Mouse (Mus musculus) bone marrow, adult 2 months (tissue): ENCODE measurements at regions not wholly inside any gene's neighbourhood (a gene's known extent, or its start where the extent isn't known, plus 50 kb on each side); places are given as distances from the start of the nearest gene placed in this dataset.

Source experiments
- H3K27ac ChIP-seq: fragments of 200-500 bp; 2 replicates; pipeline ENCODE4 v1.5.1; 2012; ENCODE audit warnings: low read depth, mild to moderate bottlenecking, control low read depth, inconsistent platforms, low read length; ENCODE audit not compliant: control insufficient read depth, poor library complexity, insufficient read depth
- H3K4me1 ChIP-seq: fragments of 200-500 bp; 2 replicates; pipeline ENCODE4 v1.6.1; 2011; ENCODE audit warnings: low read length; ENCODE audit not compliant: control insufficient read depth, insufficient read depth
- H3K4me3 ChIP-seq: fragments of 200-500 bp; replicated peaks from 2 replicates; pipeline ENCODE3; 2011; ENCODE audit warnings: mild to moderate bottlenecking, low read depth, low read length, control low read depth; ENCODE audit not compliant: control insufficient read depth
- CTCF ChIP-seq: fragments of 200-500 bp; IDR thresholded peaks from 2 replicates; pipeline ENCODE4 v1.5.1; 2011; ENCODE audit warnings: low read length, control low read depth; ENCODE audit not compliant: control insufficient read depth, insufficient read depth
- POLR2A ChIP-seq: fragments of 200-500 bp; IDR thresholded peaks from 2 replicates; pipeline ENCODE4 v1.6.1; 2011; ENCODE audit warnings: low read depth, mild to moderate bottlenecking, control low read depth, low read length, borderline replicate concordance; ENCODE audit not compliant: control insufficient read depth
- WGBS: fragments of 180-500 bp; shearing (Covaris S2); methylation state at CpG from one replicate; pipeline ENCODE4 v1.1.7; 2018; 5-methylcytosine and 5-hydroxymethylcytosine counted together

DNA sequence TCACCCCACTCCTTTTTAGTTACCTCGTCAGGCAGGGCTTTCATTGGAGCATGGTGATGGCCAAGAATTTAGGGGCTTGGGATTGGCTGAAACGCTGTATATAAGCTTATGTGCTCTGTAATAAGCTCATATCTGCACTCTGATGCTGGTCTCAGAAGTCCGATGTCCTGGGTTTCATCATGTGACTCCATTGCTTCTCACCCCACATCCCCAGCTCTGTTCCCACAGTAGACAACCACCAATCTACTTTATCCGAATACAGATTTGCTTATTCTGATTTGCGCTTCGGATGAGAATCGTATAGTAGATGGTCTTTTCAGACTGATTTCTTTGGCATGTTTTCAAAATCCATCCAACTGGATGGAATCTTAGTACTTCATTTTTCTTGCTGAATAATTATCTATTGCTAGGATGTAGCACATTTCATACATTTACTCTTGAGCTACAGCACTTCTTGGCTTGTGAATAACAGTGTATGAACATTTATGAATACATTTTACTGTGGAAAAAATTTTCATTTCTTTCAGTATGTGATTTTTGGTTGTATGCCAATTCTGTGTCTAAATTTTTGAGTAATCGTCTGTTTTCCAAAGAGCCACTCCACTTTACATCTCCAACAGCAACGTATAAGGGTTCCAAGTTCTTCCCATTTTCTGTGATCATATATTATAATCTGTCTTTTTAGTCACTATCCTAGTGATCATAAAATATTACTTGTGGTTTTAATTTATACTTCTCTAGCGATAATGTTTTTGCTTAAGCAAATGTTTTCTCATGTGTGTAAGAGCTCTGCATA, 185.7 kb downstream of the Hace1 start:
- Histone ChIP-seq H3K4me3 (no peak overlapping the region), H3K4me1 (no peaks in the 10 kb centered on the region), H3K27ac (no peak overlapping the region)
- 78% methylated on average over 10 of the region's 10 CpGs for WGBS
- TF ChIP-seq POLR2A = no peak
- TF ChIP-seq CTCF = no peak

DNA sequence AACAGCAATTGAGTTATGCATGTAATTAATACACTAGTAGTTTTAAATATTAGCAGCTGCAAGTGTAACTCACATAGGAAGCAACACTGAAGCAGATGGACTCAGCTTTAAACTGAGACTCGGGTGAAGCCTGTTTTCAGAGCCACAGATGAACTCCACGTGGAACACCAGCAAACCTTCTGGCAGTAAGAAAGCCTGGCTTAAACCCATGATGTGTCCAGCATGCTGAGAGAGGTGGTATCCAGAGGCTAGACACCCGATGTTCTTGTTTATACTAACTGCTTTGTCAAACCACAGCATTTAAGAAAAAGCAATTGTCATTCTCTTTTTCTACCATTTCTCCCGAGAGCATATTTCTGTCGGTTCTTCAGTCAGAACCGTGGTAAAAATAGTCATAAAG, 202.1 kb downstream of the Hace1 start:
- TF ChIP-seq POLR2A (no peak), CTCF (no peak)
- WGBS = 62% methylated on average over 6 of the region's 6 CpGs
- no peak overlapping the region for H3K4me3 ChIP-seq
- no peak overlapping the region for H3K27ac ChIP-seq
- no peaks in the 10 kb centered on the region; the same call in 1 of the 2 replicates for H3K4me1 ChIP-seq

DNA sequence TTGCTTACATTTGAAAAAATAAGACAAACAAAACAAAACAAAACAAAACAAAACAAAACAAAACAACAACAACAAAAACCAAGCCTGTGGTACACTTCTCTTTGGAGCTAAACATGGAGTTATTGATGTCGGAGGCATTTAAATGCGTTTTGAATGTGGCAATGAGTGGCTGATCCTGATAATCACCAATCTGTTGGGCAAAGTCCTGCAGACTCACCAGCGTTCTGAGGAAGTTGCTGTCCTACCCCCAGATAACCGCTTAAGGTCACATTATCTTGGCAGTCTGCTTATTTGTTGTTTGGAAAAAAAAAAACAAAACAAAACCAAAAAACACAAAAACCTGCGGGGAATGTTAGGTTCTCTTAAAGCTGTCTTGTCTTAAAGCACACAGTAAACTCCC, 205.4 kb downstream of the Hace1 start:
- TF ChIP-seq CTCF (no peak), POLR2A (no peak)
- H3K4me3 ChIP-seq = no peak overlapping the region
- 33% methylated on average over 5 of the region's 5 CpGs for WGBS
- no peak overlapping the region for H3K27ac ChIP-seq
- H3K4me1 ChIP-seq = no peaks in the 10 kb centered on the region; the same call in 1 of the 2 replicates

DNA sequence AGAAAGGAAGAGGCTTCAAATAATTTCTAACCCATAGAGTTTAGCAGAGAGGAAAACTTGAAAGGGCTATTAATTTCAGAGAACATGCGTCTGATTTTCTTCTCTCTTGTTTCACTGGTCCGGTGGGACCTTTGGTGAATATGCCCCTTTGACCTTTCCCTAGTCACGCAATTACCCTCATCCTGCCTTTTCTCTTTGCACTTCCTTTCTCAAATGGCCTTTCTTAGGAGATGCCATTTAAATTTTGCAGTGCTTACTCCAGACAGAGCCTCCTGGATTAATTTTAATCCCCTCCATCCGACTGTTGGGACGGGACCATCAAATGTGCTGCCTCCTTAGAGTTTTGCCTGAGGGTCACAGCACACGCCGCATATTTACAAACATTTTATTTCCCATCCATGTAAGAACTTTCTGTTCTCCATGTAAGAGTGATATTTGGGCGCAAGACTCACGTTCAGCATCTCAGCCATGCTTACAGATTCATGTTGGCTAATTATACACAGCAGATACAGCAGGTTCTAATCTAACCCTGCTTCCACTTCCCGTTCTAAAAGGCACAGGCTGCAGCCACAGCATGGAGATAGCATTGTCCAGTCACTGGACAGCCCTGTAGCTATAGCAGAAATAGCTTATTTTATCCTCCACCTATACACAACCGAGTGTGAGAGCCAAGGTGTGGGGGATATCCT, 206.0 kb downstream of the Hace1 start:
- Histone ChIP-seq H3K4me3 (no peak overlapping the region), H3K4me1 (no peaks in the 10 kb centered on the region; the same call in 1 of the 2 replicates), H3K27ac (no peak overlapping the region)
- 56% methylated on average over 11 of the region's 11 CpGs for whole genome bisulfite sequencing
- TF ChIP-seq POLR2A = no peak
- no peak for TF ChIP-seq CTCF

DNA sequence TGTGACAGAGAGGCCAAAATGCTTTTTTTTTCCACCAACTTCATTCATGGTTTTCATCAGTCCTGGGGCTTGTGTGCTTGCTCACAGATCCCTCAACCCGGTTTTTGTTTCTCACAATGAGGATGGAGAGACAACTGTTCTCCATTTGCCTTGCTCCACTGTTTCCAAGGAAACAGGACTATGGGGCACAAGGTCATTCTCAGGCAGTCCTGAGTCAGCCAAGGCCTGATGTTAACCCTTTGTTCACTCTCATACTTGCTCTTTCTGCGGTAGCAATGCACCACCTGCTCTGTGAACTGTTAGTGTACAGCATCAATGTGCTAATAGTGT, 206.5 kb downstream of the Hace1 start:
- WGBS = 47% methylated on average over 2 of the region's 2 CpGs
- Histone ChIP-seq H3K27ac (no peak overlapping the region), H3K4me1 (no peaks in the 10 kb centered on the region), H3K4me3 (no peak overlapping the region)
- no peak for TF ChIP-seq POLR2A
- no peak for TF ChIP-seq CTCF

DNA sequence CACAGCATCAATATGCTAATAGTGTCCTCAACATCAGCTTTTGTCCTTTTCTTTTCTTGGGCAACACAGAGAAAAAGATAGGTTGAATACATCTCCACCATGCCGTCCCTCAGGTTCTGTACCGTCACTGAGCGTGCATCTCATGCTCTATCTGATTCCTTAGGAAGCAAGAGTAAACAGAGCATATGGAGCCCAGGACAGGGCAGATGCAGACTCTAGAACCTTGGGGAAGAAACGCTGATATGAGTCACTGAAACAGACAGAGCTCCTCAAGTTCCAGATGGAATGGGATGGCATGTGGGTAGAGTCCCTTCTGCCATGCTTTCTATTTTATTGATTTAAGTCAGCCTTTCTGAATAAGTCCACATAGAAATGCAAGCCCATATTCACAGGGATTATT, 206.9 kb downstream of the Hace1 start:
- Histone ChIP-seq H3K27ac (no peak overlapping the region), H3K4me1 (no peaks in the 10 kb centered on the region), H3K4me3 (no peak overlapping the region)
- TF ChIP-seq POLR2A (no peak), CTCF (no peak)
- WGBS = 79% methylated on average over 4 of the region's 4 CpGs

DNA sequence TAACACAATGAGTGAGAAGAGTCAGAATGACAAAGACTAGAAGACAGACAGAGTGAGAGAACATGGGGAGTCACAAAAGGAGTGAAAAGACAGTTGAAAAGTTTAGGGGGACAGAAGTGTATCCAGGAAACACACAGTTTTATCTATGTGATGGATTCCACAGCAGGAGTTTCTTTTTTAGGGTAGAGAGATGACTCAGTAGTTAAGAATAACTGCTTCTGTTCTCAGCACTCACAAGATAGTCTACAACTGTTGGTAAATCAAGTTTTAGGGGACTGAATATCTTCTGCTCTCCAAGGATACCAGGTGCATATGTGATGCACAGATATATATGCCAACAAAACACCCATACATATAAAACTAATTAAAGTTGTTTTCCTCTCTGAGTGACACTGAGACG, 210.7 kb downstream of the Hace1 start:
- no peaks in the 10 kb centered on the region for H3K4me1 ChIP-seq
- H3K4me3 ChIP-seq = no peak overlapping the region
- TF ChIP-seq POLR2A (no peak), CTCF (no peak)
- WGBS = 67% methylated on average over 1 of the region's 1 CpGs
- no peak overlapping the region for H3K27ac ChIP-seq

DNA sequence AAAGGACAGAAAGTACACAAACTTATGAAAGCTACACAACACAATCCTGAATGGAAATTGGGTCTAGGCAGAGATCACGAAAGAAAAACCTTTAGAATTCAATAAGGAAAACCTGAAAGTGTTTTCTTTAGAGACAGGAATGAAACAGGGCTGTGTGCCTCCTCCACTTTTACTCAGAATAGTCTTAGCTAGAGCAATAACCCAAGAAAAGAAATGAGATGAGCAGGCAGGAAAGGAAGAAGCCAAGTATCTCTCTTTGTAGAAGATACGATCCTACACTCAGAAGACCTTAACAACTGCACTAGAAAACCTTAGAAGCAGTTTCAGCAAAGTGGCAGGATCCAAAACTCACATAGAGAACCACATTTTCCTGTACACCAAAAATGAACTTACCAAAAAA, 218.0 kb downstream of the Hace1 start:
- Histone ChIP-seq H3K4me1 (no peaks in the 10 kb centered on the region), H3K27ac (no peak overlapping the region), H3K4me3 (no peak overlapping the region)
- 70% methylated on average over 2 of the region's 2 CpGs for WGBS
- no peak for TF ChIP-seq CTCF
- TF ChIP-seq POLR2A = no peak
